33 mouse cellular contexts compared by ENCODE assay signal in genomic region chr11:102930672-102931071, GRCm38 (mm10). TPM values are rescaled to one million over a fixed set of nuclear protein-coding genes. Genes with fewer than 3 reads are reported as not detected.
DNase-seq lines count a peak whose midpoint lies in the region; ATAC-seq lines count a peak whose summit lies in the region.
"Had no signal": no experiment of that assay in that cellular context is flagged by ENCODE, and none has a peak within 500 bp of the region (broad histone marks: within the 10 kb centered on the region; RNA-seq: fewer than 3 reads in every experiment).

No protein-coding gene starts in this region.

- no peak for ATAC-seq in embryonic facial prominence, embryonic 14.5 days (ENCODE audit: low read depth)
- ATAC-seq in erythroblast, adult 5-6 weeks (replicated peaks; ENCODE audit: low FRiP score, poor library complexity, severe bottlenecking): no peak
- ATAC-seq: forebrain, embryonic 15.5 days; hindbrain, postnatal 0 days; intestine, postnatal 0 days had no signal

- H3K9ac ChIP-seq in embryonic facial prominence, embryonic 14.5 days (ENCODE audit: low read depth, low read length): no peak overlapping the region
- H3K9ac ChIP-seq: embryonic facial prominence, embryonic 13.5 days; forebrain, embryonic 12.5 days; forebrain, embryonic 15.5 days; heart, embryonic 12.5 days; heart, embryonic 15.5 days; hindbrain, embryonic 14.5 days had no signal

- H3K27ac ChIP-seq in embryonic facial prominence, embryonic 14.5 days (replicated peaks; ENCODE audit: low read depth, low read length): no peak overlapping the region
- no peak overlapping the region for H3K27ac ChIP-seq in embryonic facial prominence, embryonic 10.5 days (replicated peaks)
- H3K27ac ChIP-seq: embryonic facial prominence, embryonic 13.5 days; forebrain, embryonic 12.5 days; forebrain, embryonic 15.5 days; heart, adult 2 months; heart, embryonic 15.5 days; hindbrain, embryonic 10.5 days; hindbrain, embryonic 14.5 days; hindbrain, postnatal 0 days had no signal

- no peak overlapping the region for H3K4me2 ChIP-seq in embryonic facial prominence, embryonic 14.5 days (ENCODE audit: low read depth, low read length)
- H3K4me2 ChIP-seq: embryonic facial prominence, embryonic 13.5 days; forebrain, embryonic 12.5 days; forebrain, embryonic 15.5 days; heart, embryonic 12.5 days; heart, embryonic 15.5 days; hindbrain, embryonic 14.5 days had no signal

- H3K4me3 ChIP-seq in embryonic facial prominence, embryonic 14.5 days (ENCODE audit: low read depth, low read length): no peak overlapping the region
- no peak overlapping the region for H3K4me3 ChIP-seq in embryonic facial prominence, embryonic 10.5 days
- H3K4me3 ChIP-seq: embryonic facial prominence, embryonic 13.5 days; forebrain, embryonic 12.5 days; forebrain, embryonic 15.5 days; heart, adult 2 months; heart, embryonic 12.5 days; heart, embryonic 15.5 days; hindbrain, embryonic 10.5 days had no signal

- H3K27me3 ChIP-seq in embryonic facial prominence, embryonic 14.5 days (replicated peaks; ENCODE audit: control insufficient read depth, insufficient read depth, low read length): peaks cover 4% of the 10 kb centered on the region; the same call in 1 of the 2 replicates
- peaks cover 29% of the 10 kb centered on the region; the same call in 1 of the 2 replicates for H3K27me3 ChIP-seq in embryonic facial prominence, embryonic 10.5 days (replicated peaks; ENCODE audit: low read depth, poor library complexity, severe bottlenecking)
- H3K27me3 ChIP-seq: forebrain, embryonic 15.5 days had no signal

- DNase-seq in embryonic facial prominence, embryonic 14.5 days (ENCODE audit: low spot score): peak; percentile 13
- DNase-seq in embryonic facial prominence, embryonic 10.5 days (ENCODE audit: low spot score): no peak
- DNase-seq in layer of hippocampus, adult 9-11 months: peak; percentile 26
- no peak for DNase-seq in layer of hippocampus, postnatal 36 days
- peak; percentile 24 for DNase-seq in 416B (ENCODE audit: low read depth)
- DNase-seq: adrenal gland, adult 2 months; adrenal gland, postnatal 14 days; B cell, adult 2 months; cerebellum, adult 11 months; cerebellum, adult 2 months; cerebellum, adult 9-11 months; cerebellum, postnatal 25 days; gastrocnemius, postnatal 10 days; gastrocnemius, postnatal 36 days; heart, adult 2 months; heart, postnatal 10 days; heart, postnatal 36 days had no signal

- no peaks in the 10 kb centered on the region for H3K36me3 ChIP-seq in embryonic facial prominence, embryonic 14.5 days (ENCODE audit: control insufficient read depth, insufficient read depth, low read length)
- no peaks in the 10 kb centered on the region for H3K36me3 ChIP-seq in embryonic facial prominence, embryonic 10.5 days (replicated peaks)
- H3K36me3 ChIP-seq: embryonic facial prominence, embryonic 13.5 days; forebrain, embryonic 12.5 days; forebrain, embryonic 15.5 days; heart, embryonic 12.5 days; heart, embryonic 15.5 days; hindbrain, embryonic 10.5 days had no signal

- H3K4me1 ChIP-seq in embryonic facial prominence, embryonic 14.5 days (ENCODE audit: control insufficient read depth, insufficient read depth, low read length): no peaks in the 10 kb centered on the region
- H3K4me1 ChIP-seq in embryonic facial prominence, embryonic 10.5 days: peaks cover 2% of the 10 kb centered on the region; the same call in 1 of the 2 replicates
- H3K4me1 ChIP-seq: embryonic facial prominence, embryonic 13.5 days; forebrain, embryonic 12.5 days; heart, embryonic 12.5 days; heart, embryonic 15.5 days had no signal

- H3K9me3 ChIP-seq in embryonic facial prominence, embryonic 14.5 days (ENCODE audit: control insufficient read depth, low read length): no peaks in the 10 kb centered on the region
- H3K9me3 ChIP-seq in embryonic facial prominence, embryonic 10.5 days: no peaks in the 10 kb centered on the region
- H3K9me3 ChIP-seq: embryonic facial prominence, embryonic 13.5 days; forebrain, embryonic 12.5 days; forebrain, embryonic 15.5 days; heart, embryonic 12.5 days; heart, embryonic 15.5 days; hindbrain, embryonic 10.5 days had no signal

- WGBS in embryonic facial prominence, embryonic 14.5 days: 89% methylated on average over 10 of the region's 10 CpGs
- 94% methylated on average over 10 of the region's 10 CpGs for WGBS in embryonic facial prominence, embryonic 10.5 days

RNA-seq across cellular contexts. Expression of gene Kif18b, which starts 5.7 kb away (rescaled TPM):
- 6.6 and 7.0 TPM in 2 replicates for polyA plus RNA-seq in embryonic facial prominence, embryonic 14.5 days (2014; fragmentation: Nextera tagmentation; extraction: Ambion mirVana)
- polyA plus RNA-seq in embryonic facial prominence, embryonic 10.5 days (2016; fragmentation: Nextera tagmentation; extraction: Ambion mirVana): 12.1 and 13.0 TPM in 2 replicates
- total RNA-seq in layer of hippocampus, postnatal 36 days (2021): under 1 TPM; 0.27 to 0.40 TPM
- 10.4 and 10.7 TPM in 2 replicates for total RNA-seq in erythroblast, adult 5-6 weeks (2015; ENCODE audit: low replicate concordance)
- total RNA-seq in erythroblast, adult 5-6 weeks (2017; ENCODE audit: low replicate concordance): 18.1 TPM in 2 replicates
- total RNA-seq: gastrocnemius, adult 18-20 months had no signal

RNA-seq across cellular contexts. Expression of gene C1ql1, which starts 15.8 kb away (rescaled TPM):
- polyA plus RNA-seq in embryonic facial prominence, embryonic 14.5 days (2014; fragmentation: Nextera tagmentation; extraction: Ambion mirVana): 1.8 and 2.7 TPM in 2 replicates
- 1.5 and 2.7 TPM in 2 replicates for polyA plus RNA-seq in embryonic facial prominence, embryonic 10.5 days (2016; fragmentation: Nextera tagmentation; extraction: Ambion mirVana)
- 10 to 100 TPM; 16.2 to 18.2 TPM for total RNA-seq in layer of hippocampus, postnatal 36 days (2021)
- total RNA-seq in erythroblast, adult 5-6 weeks (2015; ENCODE audit: low replicate concordance): not detected in 2 replicates
- total RNA-seq in erythroblast, adult 5-6 weeks (2017; ENCODE audit: low replicate concordance): not detected in 2 replicates
- total RNA-seq: common myeloid progenitor, adult 5-6 weeks; gastrocnemius, adult 18-20 months; granulocyte monocyte progenitor cell, adult 5-6 weeks; heart, adult 2 months; heart, postnatal 36 days; MEL had no signal

RNA-seq across cellular contexts. Expression of gene Gfap, which starts 30.0 kb away (rescaled TPM):
- 0.31 and 0.45 TPM in 2 replicates for polyA plus RNA-seq in embryonic facial prominence, embryonic 14.5 days (2014; fragmentation: Nextera tagmentation; extraction: Ambion mirVana)
- polyA plus RNA-seq in embryonic facial prominence, embryonic 10.5 days (2016; fragmentation: Nextera tagmentation; extraction: Ambion mirVana): 0.14 and 0.16 TPM in 2 replicates
- 100 to 1,000 TPM; 275 to 320 TPM for total RNA-seq in layer of hippocampus, postnatal 36 days (2021)
- total RNA-seq in erythroblast, adult 5-6 weeks (2015; ENCODE audit: low replicate concordance): 26.9 and 33.2 TPM in 2 replicates
- total RNA-seq in erythroblast, adult 5-6 weeks (2017; ENCODE audit: low replicate concordance): 46.3 and 50.4 TPM in 2 replicates
- total RNA-seq: gastrocnemius, adult 18-20 months; gastrocnemius, postnatal 36 days; granulocyte monocyte progenitor cell, adult 5-6 weeks had no signal
- polyA plus RNA-seq: hindbrain, embryonic 10.5 days had no signal

RNA-seq across cellular contexts. Expression of gene Fam187a, which starts 45.7 kb away (rescaled TPM):
- not detected in 2 replicates for polyA plus RNA-seq in embryonic facial prominence, embryonic 14.5 days (2014; fragmentation: Nextera tagmentation; extraction: Ambion mirVana)
- not detected in 2 replicates for polyA plus RNA-seq in embryonic facial prominence, embryonic 10.5 days (2016; fragmentation: Nextera tagmentation; extraction: Ambion mirVana)
- not detected for total RNA-seq in layer of hippocampus, postnatal 36 days (2021)
- total RNA-seq in erythroblast, adult 5-6 weeks (2015; ENCODE audit: low replicate concordance): not detected in 2 replicates
- total RNA-seq in erythroblast, adult 5-6 weeks (2017; ENCODE audit: low replicate concordance): not detected in 2 replicates
- total RNA-seq: adrenal gland, adult 2 months; adrenal gland, postnatal 14 days; adrenal gland, postnatal 4 days; common myeloid progenitor, adult 5-6 weeks; gastrocnemius, adult 18-20 months; gastrocnemius, postnatal 10 days; gastrocnemius, postnatal 36 days; granulocyte monocyte progenitor cell, adult 5-6 weeks; heart, adult 2 months; heart, postnatal 10 days; heart, postnatal 36 days; hindbrain, postnatal 0 days had no signal
- polyA plus RNA-seq: adrenal gland, adult 2 months; cerebellum, adult 2 months; embryonic facial prominence, embryonic 13.5 days; forebrain, embryonic 12.5 days; forebrain, embryonic 15.5 days; heart, adult 2 months; heart, embryonic 12.5 days; heart, embryonic 15.5 days; hindbrain, embryonic 10.5 days; hindbrain, postnatal 0 days; intestine, embryonic 14.5 days; intestine, postnatal 0 days had no signal

RNA-seq across cellular contexts. Expression of gene Ccdc103, which starts 49.7 kb away (rescaled TPM):
- 1.0 and 2.3 TPM in 2 replicates for polyA plus RNA-seq in embryonic facial prominence, embryonic 14.5 days (2014; fragmentation: Nextera tagmentation; extraction: Ambion mirVana)
- 1.4 and 1.8 TPM in 2 replicates for polyA plus RNA-seq in embryonic facial prominence, embryonic 10.5 days (2016; fragmentation: Nextera tagmentation; extraction: Ambion mirVana)
- total RNA-seq in layer of hippocampus, postnatal 36 days (2021): 1 to 10 TPM; 1.6 to 2.4 TPM
- total RNA-seq in erythroblast, adult 5-6 weeks (2015; ENCODE audit: low replicate concordance): not detected in 2 replicates
- not detected in 2 replicates for total RNA-seq in erythroblast, adult 5-6 weeks (2017; ENCODE audit: low replicate concordance)
- total RNA-seq: common myeloid progenitor, adult 5-6 weeks; gastrocnemius, adult 18-20 months; gastrocnemius, postnatal 36 days; granulocyte monocyte progenitor cell, adult 5-6 weeks; heart, adult 2 months; heart, postnatal 36 days had no signal

Comparison
In these comparisons a context has a peak if more than half of its experiments do, and no peak if none do; other contexts are left out.
1. DNase-seq: peak in embryonic facial prominence, embryonic 14.5 days (single experiment), layer of hippocampus, adult 9-11 months (single experiment) and 416B (single experiment); none in embryonic facial prominence, embryonic 10.5 days (single experiment) and layer of hippocampus, postnatal 36 days (0 of 2).
2. RNA of gene Kif18b, which starts 5.7 kb away (total RNA-seq): 10.4 to 18.1 TPM in erythroblast, adult 5-6 weeks; 0.27 to 0.40 TPM in layer of hippocampus, postnatal 36 days; every median in the first group is over 4 times any median in the second.
3. RNA of gene C1ql1, which starts 15.8 kb away (total RNA-seq): 16.2 to 18.2 TPM in layer of hippocampus, postnatal 36 days; not detected in erythroblast, adult 5-6 weeks; every median in the first group is over 10 times any median in the second.
4. RNA of gene Gfap, which starts 30.0 kb away (total RNA-seq): 275 to 320 TPM in layer of hippocampus, postnatal 36 days; 26.9 to 50.4 TPM in erythroblast, adult 5-6 weeks; every median in the first group is over 4 times any median in the second.